Mouse (Mus musculus): ENCODE measurements around the gene Matn4. TPM values are rescaled to one million over a fixed set of nuclear protein-coding genes. Genes with fewer than 3 reads are reported as not detected.

The Matn4 gene
- 2.8 and 13.5 TPM in 2 replicates for polyA plus RNA-seq (2016; fragmentation: Nextera tagmentation; extraction: Ambion mirVana)

GRCm38 (mm10) chr2:164405060-164405459 lies at the start of gene Matn4:
Gene Matn4 (minus strand): TSS chr2:164405160.
- no peak for ATAC-seq (ENCODE audit: low FRiP score, low read depth)
- Histone ChIP-seq H3K9me3 (no peaks in the 10 kb centered on the region), H3K27me3 (peaks cover 99% of the 10 kb centered on the region), H3K4me1 (peaks cover 10% of the 10 kb centered on the region), H3K4me2 (replicated peaks) (peak within 1 kb of the TSS; percentile 49), H3K9ac (replicated peaks) (0 out of 2 replicates have a peak within 1 kb of the TSS, but pooled peaks have one; percentile 25), H3K36me3 (no peaks in the 10 kb centered on the region), H3K27ac (replicated peaks) (no peak within 1 kb of the TSS), H3K4me3 (peak within 1 kb of the TSS; percentile 30)
- WGBS, result 7% methylated on average over 9 of the region's 9 CpGs

- no peaks in the 10 kb centered on the region for H3K36me3 ChIP-seq
- H3K9ac ChIP-seq (replicated peaks), result no peak overlapping the region
- no peaks in the 10 kb centered on the region for H3K9me3 ChIP-seq
- no peak overlapping the region for H3K27ac ChIP-seq (replicated peaks)
- peaks cover 10% of the 10 kb centered on the region; the same call in 1 of the 2 replicates for H3K4me1 ChIP-seq
- no peak overlapping the region for H3K4me2 ChIP-seq (replicated peaks)
- H3K4me3 ChIP-seq, result no peak overlapping the region
- ATAC-seq (ENCODE audit: low FRiP score, low read depth), result no peak
- no peaks in the 10 kb centered on the region for H3K27me3 ChIP-seq
- 71% methylated on average over 7 of the region's 7 CpGs for WGBS
Measured at GRCm38 (mm10) chr2:164453887-164454500, 49.0 kb upstream of the Matn4 start.

- no peak for ATAC-seq (ENCODE audit: low FRiP score, low read depth)
- no peak overlapping the region for H3K4me3 ChIP-seq
- 88% methylated on average over 14 of the region's 14 CpGs for WGBS
- H3K9ac ChIP-seq (replicated peaks), result no peak overlapping the region
- H3K27ac ChIP-seq (replicated peaks), result no peak overlapping the region
- H3K9me3 ChIP-seq, result no peaks in the 10 kb centered on the region
- no peaks in the 10 kb centered on the region for H3K36me3 ChIP-seq
- H3K27me3 ChIP-seq, result no peaks in the 10 kb centered on the region
- peaks cover 10% of the 10 kb centered on the region; the same call in 1 of the 2 replicates for H3K4me1 ChIP-seq
- H3K4me2 ChIP-seq (replicated peaks), result no peak overlapping the region
Measured at GRCm38 (mm10) chr2:164453047-164453757, 48.2 kb upstream of the Matn4 start.

- H3K9ac ChIP-seq (replicated peaks), result no peak overlapping the region
- 46% methylated on average over 13 of the region's 13 CpGs for WGBS
- no peak overlapping the region for H3K27ac ChIP-seq (replicated peaks)
- H3K9me3 ChIP-seq, result no peaks in the 10 kb centered on the region
- H3K36me3 ChIP-seq, result no peaks in the 10 kb centered on the region
- H3K4me3 ChIP-seq, result no peak overlapping the region
- H3K27me3 ChIP-seq, result no peaks in the 10 kb centered on the region
- H3K4me1 ChIP-seq, result peaks cover 10% of the 10 kb centered on the region; the same call in 1 of the 2 replicates
- no peak for ATAC-seq (ENCODE audit: low FRiP score, low read depth)
- H3K4me2 ChIP-seq (replicated peaks), result no peak overlapping the region
Measured at GRCm38 (mm10) chr2:164452000-164452676, 47.2 kb upstream of the Matn4 start.

GRCm38 (mm10) chr2:164449341-164450042 lies 44.5 kb upstream of the Matn4 start:
- no peaks in the 10 kb centered on the region for H3K9me3 ChIP-seq
- H3K4me2 ChIP-seq (replicated peaks), result no peak overlapping the region
- no peaks in the 10 kb centered on the region for H3K4me1 ChIP-seq
- H3K9ac ChIP-seq (replicated peaks), result no peak overlapping the region
- H3K27ac ChIP-seq (replicated peaks), result no peak overlapping the region
- 90% methylated on average over 14 of the region's 14 CpGs for WGBS
- H3K36me3 ChIP-seq, result no peaks in the 10 kb centered on the region
- H3K27me3 ChIP-seq, result no peaks in the 10 kb centered on the region
- ATAC-seq (ENCODE audit: low FRiP score, low read depth), result no peak
- H3K4me3 ChIP-seq, result no peak overlapping the region

GRCm38 (mm10) chr2:164448921-164449320 lies 44.0 kb upstream of the Matn4 start:
- WGBS, result 75% methylated on average over 5 of the region's 5 CpGs
- no peak overlapping the region for H3K4me3 ChIP-seq
- no peaks in the 10 kb centered on the region for H3K27me3 ChIP-seq
- H3K4me1 ChIP-seq, result no peaks in the 10 kb centered on the region
- no peaks in the 10 kb centered on the region for H3K36me3 ChIP-seq
- no peak overlapping the region for H3K27ac ChIP-seq (replicated peaks)
- no peak for ATAC-seq (ENCODE audit: low FRiP score, low read depth)
- no peak overlapping the region for H3K4me2 ChIP-seq (replicated peaks)
- H3K9me3 ChIP-seq, result no peaks in the 10 kb centered on the region
- no peak overlapping the region for H3K9ac ChIP-seq (replicated peaks)

GRCm38 (mm10) chr2:164448140-164448539 lies 43.2 kb upstream of the Matn4 start:
- WGBS, result 82% methylated on average over 1 of the region's 1 CpGs
- Histone ChIP-seq H3K36me3 (no peaks in the 10 kb centered on the region), H3K27me3 (no peaks in the 10 kb centered on the region), H3K27ac (replicated peaks) (no peak overlapping the region), H3K9me3 (no peaks in the 10 kb centered on the region), H3K4me1 (0 out of 2 replicates have a peak, but pooled peaks cover 7% of the 10 kb centered on the region), H3K9ac (replicated peaks) (no peak overlapping the region), H3K4me3 (no peak overlapping the region), H3K4me2 (replicated peaks) (no peak overlapping the region)
- no peak for ATAC-seq (ENCODE audit: low FRiP score, low read depth)

- H3K4me3 ChIP-seq, result no peak overlapping the region
- no peak overlapping the region for H3K27ac ChIP-seq (replicated peaks)
- H3K36me3 ChIP-seq, result no peaks in the 10 kb centered on the region
- WGBS, result 80% methylated on average over 3 of the region's 3 CpGs
- H3K27me3 ChIP-seq, result peaks cover 16% of the 10 kb centered on the region
- no peak overlapping the region for H3K9ac ChIP-seq (replicated peaks)
- peaks cover 24% of the 10 kb centered on the region for H3K4me1 ChIP-seq
- no peaks in the 10 kb centered on the region for H3K9me3 ChIP-seq
- H3K4me2 ChIP-seq (replicated peaks), result no peak overlapping the region
- no peak for ATAC-seq (ENCODE audit: low FRiP score, low read depth)
Measured at GRCm38 (mm10) chr2:164446086-164446469, 41.1 kb upstream of the Matn4 start.

GRCm38 (mm10) chr2:164445399-164446085 lies 40.6 kb upstream of the Matn4 start:
- Histone ChIP-seq H3K9ac (replicated peaks) (no peak overlapping the region), H3K4me2 (replicated peaks) (no peak overlapping the region), H3K27me3 (peaks cover 21% of the 10 kb centered on the region), H3K36me3 (no peaks in the 10 kb centered on the region), H3K27ac (replicated peaks) (no peak overlapping the region), H3K4me1 (peaks cover 24% of the 10 kb centered on the region), H3K4me3 (no peak overlapping the region), H3K9me3 (no peaks in the 10 kb centered on the region)
- no peak for ATAC-seq (ENCODE audit: low FRiP score, low read depth)
- 74% methylated on average over 3 of the region's 3 CpGs for WGBS

- Histone ChIP-seq H3K36me3 (no peaks in the 10 kb centered on the region), H3K9ac (replicated peaks) (no peak overlapping the region), H3K9me3 (no peaks in the 10 kb centered on the region), H3K27me3 (peaks cover 25% of the 10 kb centered on the region), H3K4me2 (replicated peaks) (no peak overlapping the region), H3K4me3 (no peak overlapping the region), H3K4me1 (peaks cover 24% of the 10 kb centered on the region), H3K27ac (replicated peaks) (no peak overlapping the region)
- WGBS, result 92% methylated on average over 2 of the region's 2 CpGs
- no peak for ATAC-seq (ENCODE audit: low FRiP score, low read depth)
Measured at GRCm38 (mm10) chr2:164444701-164445100, 39.7 kb upstream of the Matn4 start.

- Histone ChIP-seq H3K4me1 (peaks cover 24% of the 10 kb centered on the region), H3K9ac (replicated peaks) (peak within 1 kb of the TSS; percentile 62), H3K27me3 (peaks cover 29% of the 10 kb centered on the region), H3K4me3 (peak within 1 kb of the TSS; percentile 52), H3K27ac (replicated peaks) (no peak within 1 kb of the TSS), H3K9me3 (no peaks in the 10 kb centered on the region), H3K4me2 (replicated peaks) (peak within 1 kb of the TSS; percentile 91), H3K36me3 (no peaks in the 10 kb centered on the region)
- 0 out of 2 replicates have a peak, but pooled peaks have one; percentile 19 for ATAC-seq (ENCODE audit: low FRiP score, low read depth)
- 7% methylated on average over 18 of the region's 18 CpGs for WGBS
Measured at GRCm38 (mm10) chr2:164443460-164444000, 38.6 kb upstream of the Matn4 start, which contains the start of gene Sdc4. Gene Sdc4 (minus strand): TSS chr2:164443887.
